Comparison of ENCODE assay signal across 8 mouse cellular contexts in genomic region chr13:107903150-107903959, GRCm38 (mm10).
DNase-seq lines count a peak whose midpoint lies in the region; ATAC-seq and TF ChIP-seq lines count a peak whose summit lies in the region.

No protein-coding gene starts in this region.

- peak; percentile 75 for ATAC-seq in inflammation-experienced regulatory T-cells, adult 6 months

- WGBS in kidney, adult 2 months: 30% methylated on average over 9 of the region's 9 CpGs

- no peaks in the 10 kb centered on the region for H3K27me3 ChIP-seq in kidney, adult 2 months (replicated peaks; ENCODE audit: control insufficient read depth, insufficient read depth, low read length)

- no peak overlapping the region for H3K27ac ChIP-seq in kidney, adult 2 months (ENCODE audit: insufficient read depth, low read depth, low read length)

- H3K4me3 ChIP-seq in kidney, adult 2 months (ENCODE audit: insufficient read depth, low read depth, low read length): no peak overlapping the region

- peak; percentile 46 for DNase-seq in kidney, adult 2 months
- DNase-seq in kidney, adult 9 months: no peak
- DNase-seq in embryo, embryonic 11 days: peak; percentile 66
- DNase-seq in mesoderm, embryonic 11.5 days (ENCODE audit: low read depth, low spot score): peak; percentile 62
- DNase-seq in layer of hippocampus, postnatal 14 days (ENCODE audit: low spot score in 2 of 2): no peak
- no peak for DNase-seq in right cerebral cortex, adult 18-20 months
- DNase-seq in cerebellum, postnatal 4 days (ENCODE audit: low spot score in 2 of 2): no peak

- no peak for TF ChIP-seq CTCF in kidney, adult 2 months (conservative IDR thresholded peaks at IDR 0.05; ENCODE audit: insufficient read depth, insufficient read length, low read depth, low read length)

- TF ChIP-seq POLR2A in kidney, adult 2 months (IDR thresholded peaks at IDR 0.05; ENCODE audit: low read depth, low read length): no peak

- no peaks in the 10 kb centered on the region for H3K36me3 ChIP-seq in kidney, adult 2 months (ENCODE audit: control insufficient read depth, insufficient read depth, low read length)

- peaks cover 14% of the 10 kb centered on the region for H3K4me1 ChIP-seq in kidney, adult 2 months (ENCODE audit: control insufficient read depth, insufficient read depth, low read length)

Comparison
In these comparisons a context has a peak if more than half of its experiments do, and no peak if none do; other contexts are left out.
1. DNase-seq: peak in kidney, adult 2 months (single experiment), embryo, embryonic 11 days (single experiment) and mesoderm, embryonic 11.5 days (single experiment); none in kidney, adult 9 months (single experiment), layer of hippocampus, postnatal 14 days (0 of 2), right cerebral cortex, adult 18-20 months (single experiment) and cerebellum, postnatal 4 days (0 of 2).